Mouse (Mus musculus) adrenal gland, adult 18-20 months (tissue): ENCODE measurements around the gene Aldh3b1. TPM values are rescaled to one million over a fixed set of nuclear protein-coding genes. Genes with fewer than 3 reads are reported as not detected.

Experiments
- DNase-seq, 2 experiments: peaks; one replicate each; pipeline ENCODE4 v3.0.0; 2021 to 2022; ENCODE audit warnings: low spot score in 2 of 2
- total RNA-seq, 2 experiments: library from RNA; stranded (reverse); gene quantifications; 1 replicate in 1 of 2; 2 replicates in 1 of 2; pipeline ENCODE4 v1.2.3; 2021

Aldh3b1 gene
- total RNA-seq, 2 experiments from 2014 or later = 14.4 to 169 TPM

- DNase-seq = no peak
These were observed 45.1 kb downstream of the Aldh3b1 start for GRCm38 (mm10) chr19:3884325-3884990.

GRCm38 (mm10) chr19:3882214-3882613 is 47.4 kb downstream of the Aldh3b1 start:
- DNase-seq = no peak

GRCm38 (mm10) chr19:3880054-3880848 is 49.4 kb downstream of the Aldh3b1 start:
- DNase-seq = no peak

- DNase-seq = no peak
These were observed 54.6 kb downstream of the Aldh3b1 start for GRCm38 (mm10) chr19:3875045-3875444.

GRCm38 (mm10) chr19:3872373-3872772 is 57.2 kb downstream of the Aldh3b1 start:
- no peak for DNase-seq

- no peak for DNase-seq
These were observed 58.1 kb downstream of the Aldh3b1 start for GRCm38 (mm10) chr19:3871468-3871867.

- no peak for DNase-seq
These were observed 61.3 kb downstream of the Aldh3b1 start for GRCm38 (mm10) chr19:3868290-3868689.

- no peak for DNase-seq
These were observed 64.6 kb downstream of the Aldh3b1 start for GRCm38 (mm10) chr19:3864960-3865359.

Other genes with a start within 250 kb of the Aldh3b1 start
- 100 to 1,000 TPM; 102 to 103 TPM for gene Lrp5, start 243.2 kb downstream of the Aldh3b1 start, total RNA-seq
- gene 1810055G02Rik, start 221.5 kb downstream of the Aldh3b1 start, total RNA-seq = 10 to 100 TPM; 32.5 to 43.3 TPM
- 10 to 100 TPM; 40.3 to 47.9 TPM for gene Kmt5b, start 162.4 kb downstream of the Aldh3b1 start, total RNA-seq
- gene Chka, start 78.0 kb downstream of the Aldh3b1 start, total RNA-seq = 100 to 1,000 TPM in 1 of 2 experiments, 10 to 100 TPM in 1; 82.1 to 271 TPM
- 10 to 100 TPM; 66.3 to 84.7 TPM for gene Tcirg1, start 22.7 kb downstream of the Aldh3b1 start, total RNA-seq
- 100 to 1,000 TPM; 344 to 380 TPM for gene Ndufs8, start 17.0 kb downstream of the Aldh3b1 start, total RNA-seq
- gene Unc93b1, start 5.4 kb upstream of the Aldh3b1 start, total RNA-seq = 10 to 100 TPM; 53.3 to 64.4 TPM
- 1 to 10 TPM in 1 of 2 experiments, under 1 TPM in 1; 0.29 to 1.0 TPM for gene Aldh3b3, start 28.8 kb upstream of the Aldh3b1 start, total RNA-seq
- gene Aldh3b2, start 42.5 kb upstream of the Aldh3b1 start, total RNA-seq = 10 to 100 TPM in 1 of 2 experiments, 1 to 10 TPM in 1; 6.7 to 13.8 TPM
- 10 to 100 TPM; 16.1 to 20.8 TPM for gene Acy3, start 56.8 kb upstream of the Aldh3b1 start, total RNA-seq
- gene Tbx10, start 62.9 kb upstream of the Aldh3b1 start, total RNA-seq = not detected
- gene Nudt8, start 70.8 kb upstream of the Aldh3b1 start, total RNA-seq = 10 to 100 TPM; 27.6 to 33.3 TPM
- 1 to 10 TPM; 1.1 TPM for gene Gm49405, start 70.8 kb upstream of the Aldh3b1 start, total RNA-seq
- gene Doc2g, start 73.5 kb upstream of the Aldh3b1 start, total RNA-seq = 1 to 10 TPM; 1.9 to 2.4 TPM
- 100 to 1,000 TPM; 359 to 601 TPM for gene Ndufv1, start 83.0 kb upstream of the Aldh3b1 start, total RNA-seq
- gene Gstp1, start 108.2 kb upstream of the Aldh3b1 start, total RNA-seq = 100 to 1,000 TPM; 392 to 420 TPM
- 10 to 100 TPM; 50.2 to 66.1 TPM for gene Gstp2, start 116.2 kb upstream of the Aldh3b1 start, total RNA-seq
- 1 to 10 TPM; 2.0 to 2.1 TPM for gene Gstp3, start 129.8 kb upstream of the Aldh3b1 start, total RNA-seq
- not detected for gene Cabp2, start 151.8 kb upstream of the Aldh3b1 start, total RNA-seq
- 100 to 1,000 TPM; 125 to 147 TPM for gene Cdk2ap2, start 167.4 kb upstream of the Aldh3b1 start, total RNA-seq
- 100 to 1,000 TPM in 1 of 2 experiments, 10 to 100 TPM in 1; 85.6 to 115 TPM for gene Pitpnm1, start 170.2 kb upstream of the Aldh3b1 start, total RNA-seq
- gene Aip, start 196.1 kb upstream of the Aldh3b1 start, total RNA-seq = 100 to 1,000 TPM; 119 to 121 TPM
- not detected for gene Gpr152, start 210.0 kb upstream of the Aldh3b1 start, total RNA-seq
- gene Cabp4, start 214.2 kb upstream of the Aldh3b1 start, total RNA-seq = under 1 TPM; 0.16 to 0.60 TPM
- gene Coro1b, start 218.8 kb upstream of the Aldh3b1 start, total RNA-seq = 100 to 1,000 TPM; 145 to 150 TPM
- gene Ptprcap, start 223.8 kb upstream of the Aldh3b1 start, total RNA-seq = 1 to 10 TPM; 3.2 to 3.3 TPM
- gene Rps6kb2, start 233.5 kb upstream of the Aldh3b1 start, total RNA-seq = 10 to 100 TPM; 30.2 to 36.3 TPM
- gene Carns1, start 245.7 kb upstream of the Aldh3b1 start, total RNA-seq = 1 to 10 TPM; 3.2 to 3.5 TPM